Comparison of ENCODE assay signal across 9 mouse cellular contexts in the genomic region with DNA sequence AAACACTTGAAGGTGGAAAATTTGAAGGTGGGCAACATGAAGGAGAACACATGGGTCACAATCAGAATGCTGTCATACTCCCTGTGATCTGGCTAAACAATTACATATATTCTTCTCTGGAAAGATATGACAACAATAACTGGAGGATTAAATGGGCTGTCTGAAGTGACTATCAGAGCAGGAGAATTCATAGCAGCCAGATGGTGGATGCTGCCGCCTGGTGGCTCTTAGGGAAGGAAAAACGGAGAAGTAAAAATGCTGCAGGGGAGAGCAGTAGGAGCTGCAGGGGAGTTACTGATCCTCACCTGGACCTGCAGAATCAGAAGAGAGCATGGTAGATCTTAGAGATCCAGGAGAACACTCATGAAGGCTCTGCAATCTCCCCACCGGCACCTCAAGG.
A peak's percentile ranks its signal among the peaks of the same experiment; 100 is the strongest.
DNase-seq lines count a peak whose midpoint lies in the region; ATAC-seq lines count a peak whose summit lies in the region.
"Had no signal": no experiment of that assay in that cellular context is flagged by ENCODE, and none has a peak within 500 bp of the region (broad histone marks: within the 10 kb centered on the region; RNA-seq: fewer than 3 reads in every experiment).

No protein-coding gene starts in this region.

- 14% methylated on average over 3 of the region's 3 CpGs for WGBS in midbrain, embryonic 16.5 days

- H3K36me3 ChIP-seq in midbrain, embryonic 16.5 days (ENCODE audit: control insufficient read depth, insufficient read depth, low read length) = no peaks in the 10 kb centered on the region
- H3K36me3 ChIP-seq: limb, embryonic 15.5 days had no signal

- no peak overlapping the region for H3K4me2 ChIP-seq in midbrain, embryonic 16.5 days (ENCODE audit: low read length)
- H3K4me2 ChIP-seq: limb, embryonic 15.5 days had no signal

- no peaks in the 10 kb centered on the region for H3K27me3 ChIP-seq in midbrain, embryonic 16.5 days (ENCODE audit: control insufficient read depth, insufficient read depth, low read depth, low read length)
- H3K27me3 ChIP-seq: limb, embryonic 15.5 days had no signal

- peak; percentile 8 for DNase-seq in adrenal gland, postnatal 10 days
- no peak for DNase-seq in adrenal gland, adult 8-10 months
- peak; percentile 2 for DNase-seq in urinary bladder, postnatal 14 days (ENCODE audit: low spot score)
- DNase-seq in urinary bladder, postnatal 36 days (ENCODE audit: low spot score in 2 of 2) = no peak
- peak; percentile 4 to 35 for DNase-seq in layer of hippocampus, adult 8-10 months (ENCODE audit: low spot score in 2 of 2)
- no peak for DNase-seq in gastrocnemius, postnatal 25 days
- DNase-seq in MN1 (ENCODE audit: low spot score) = no peak

- peak; percentile 67 for ATAC-seq in midbrain, embryonic 16.5 days

- no peak overlapping the region for H3K27ac ChIP-seq in midbrain, embryonic 16.5 days (ENCODE audit: low read length)
- H3K27ac ChIP-seq: limb, embryonic 15.5 days had no signal

- no peak overlapping the region for H3K4me3 ChIP-seq in midbrain, embryonic 16.5 days (ENCODE audit: low read depth, low read length)
- H3K4me3 ChIP-seq: limb, embryonic 15.5 days had no signal

- H3K9ac ChIP-seq in midbrain, embryonic 16.5 days (ENCODE audit: low read depth, low read length) = no peak overlapping the region
- H3K9ac ChIP-seq: limb, embryonic 15.5 days had no signal

- no peaks in the 10 kb centered on the region for H3K4me1 ChIP-seq in midbrain, embryonic 16.5 days (ENCODE audit: control insufficient read depth, insufficient read depth, low read length)
- H3K4me1 ChIP-seq: limb, embryonic 15.5 days had no signal

- H3K9me3 ChIP-seq in midbrain, embryonic 16.5 days (replicated peaks; ENCODE audit: control insufficient read depth, low read length, poor library complexity, severe bottlenecking) = no peaks in the 10 kb centered on the region
- H3K9me3 ChIP-seq: limb, embryonic 15.5 days had no signal

Comparison
In these comparisons a context has a peak if more than half of its experiments do, and no peak if none do; other contexts are left out.
1. DNase-seq: peak in adrenal gland, postnatal 10 days (single experiment), urinary bladder, postnatal 14 days (single experiment) and layer of hippocampus, adult 8-10 months (2 of 2); none in adrenal gland, adult 8-10 months (single experiment), urinary bladder, postnatal 36 days (0 of 2), gastrocnemius, postnatal 25 days (single experiment) and MN1 (single experiment).